Mouse (Mus musculus): ENCODE measurements around the gene Fam122a.

Fam122a gene

DNA sequence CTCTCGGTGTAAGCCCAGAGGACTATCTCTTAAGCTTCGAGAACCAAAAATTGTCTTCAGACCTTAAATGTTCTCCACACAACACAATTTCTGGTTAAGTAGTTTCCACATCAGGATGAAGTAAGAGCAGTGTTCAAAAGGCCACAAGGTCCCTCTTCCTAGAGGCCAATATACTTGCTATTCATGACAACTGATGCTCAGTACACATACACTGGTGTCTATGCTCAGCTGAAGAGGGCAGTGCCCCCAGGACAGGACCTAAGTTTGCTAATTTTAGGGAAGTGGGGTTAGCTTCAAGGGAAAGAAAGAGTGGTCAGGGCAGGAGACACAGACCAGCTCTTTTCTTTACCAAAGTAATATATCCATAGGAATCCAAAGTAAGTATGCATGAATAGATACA is 45.8 kb downstream of the Fam122a start:
- no peak for DNase-seq (ENCODE audit: extremely low spot score)

DNA sequence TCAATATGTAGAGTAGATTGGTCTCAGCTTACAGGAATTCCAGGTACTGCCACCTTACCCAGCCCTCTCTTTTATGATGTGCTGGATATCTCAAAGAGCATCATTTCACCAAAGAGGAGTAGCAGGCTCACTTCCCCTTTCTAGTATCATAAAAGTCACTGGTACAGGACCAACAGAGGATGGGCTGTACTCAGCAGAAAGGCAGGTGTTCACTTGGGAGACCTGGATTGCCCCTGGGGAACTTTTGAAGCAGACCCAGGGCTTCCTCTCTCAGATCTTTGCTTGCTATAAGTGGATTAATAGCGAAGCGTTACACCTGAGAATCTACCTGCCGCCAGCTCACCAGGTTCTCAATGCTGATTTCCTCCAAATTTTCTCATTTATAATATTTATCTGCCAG is 49.1 kb downstream of the Fam122a start:
- DNase-seq (ENCODE audit: extremely low spot score) = no peak

GRCm38 (mm10) chr19:24427258-24427657 is 49.9 kb downstream of the Fam122a start:
- no peak for DNase-seq (ENCODE audit: extremely low spot score)

DNA sequence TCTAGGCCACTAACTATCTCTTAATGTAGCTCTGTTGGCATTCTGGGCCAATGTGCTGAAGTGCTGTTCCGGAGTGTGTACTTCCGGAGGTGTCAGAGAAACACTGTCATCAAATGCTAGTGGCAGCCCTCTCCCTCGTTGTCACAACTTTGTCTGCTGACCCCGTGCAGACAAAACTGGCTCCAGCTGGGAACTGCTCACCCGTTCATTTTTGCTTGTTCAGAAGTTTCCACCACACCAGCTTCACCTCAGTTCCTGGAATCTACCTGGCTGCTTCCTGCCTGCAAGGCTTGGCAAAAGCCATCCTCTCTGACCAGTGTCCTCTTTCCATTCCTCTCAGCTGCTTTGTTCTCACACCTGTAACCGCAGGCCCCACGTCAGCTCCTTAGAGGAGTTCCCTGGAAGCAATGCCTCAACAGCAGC is 50.4 kb downstream of the Fam122a start:
- DNase-seq (ENCODE audit: extremely low spot score) = no peak
